Mouse (Mus musculus): ENCODE measurements around the gene Serpina3a. TPM values are rescaled to one million over a fixed set of nuclear protein-coding genes. Genes with fewer than 3 reads are reported as not detected.

Serpina3a gene
- total RNA-seq, 2 experiments from 2014 or later, result not detected

DNA sequence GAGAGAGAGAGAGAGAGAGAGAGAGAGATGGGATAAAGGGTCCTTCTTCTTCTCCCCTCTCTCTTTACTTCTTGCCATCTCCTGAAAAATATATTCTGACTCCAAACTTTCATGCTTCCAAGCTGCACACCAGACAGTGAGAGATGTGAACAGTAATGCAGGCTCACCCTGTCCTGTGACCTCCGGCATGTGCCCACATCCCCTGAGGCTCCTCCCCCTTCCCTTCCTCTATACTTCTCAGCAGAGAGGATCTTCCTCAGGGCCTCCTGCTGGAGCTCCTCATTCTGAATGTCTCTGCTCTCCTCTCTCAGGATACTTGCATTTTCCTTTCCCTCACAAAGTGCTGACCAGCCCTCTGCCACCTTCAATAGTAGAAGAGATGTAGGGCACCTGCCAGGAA is 29.9 kb downstream of the Serpina3a start:
- no peak for DNase-seq (ENCODE audit: low spot score in 2 of 2)

DNA sequence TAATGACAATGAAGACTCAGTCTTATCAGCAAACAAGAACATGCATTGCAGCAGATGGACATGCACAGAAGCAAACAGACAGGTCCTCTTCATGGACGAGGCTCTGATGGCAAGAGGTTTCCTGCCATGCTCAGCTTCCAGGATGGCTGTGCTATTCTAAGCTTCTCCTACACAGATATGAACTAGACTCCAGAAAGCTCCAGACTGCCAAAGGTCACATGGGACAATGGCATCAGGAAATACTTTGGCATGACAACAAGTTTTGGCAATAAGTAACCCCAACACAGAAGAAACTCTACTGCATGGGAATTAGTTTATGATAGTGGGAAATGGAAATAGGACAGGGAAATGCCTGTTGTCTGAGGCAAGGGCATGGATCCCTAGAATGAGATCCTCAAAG is 30.8 kb downstream of the Serpina3a start:
- DNase-seq (ENCODE audit: low spot score in 2 of 2), result no peak

DNA sequence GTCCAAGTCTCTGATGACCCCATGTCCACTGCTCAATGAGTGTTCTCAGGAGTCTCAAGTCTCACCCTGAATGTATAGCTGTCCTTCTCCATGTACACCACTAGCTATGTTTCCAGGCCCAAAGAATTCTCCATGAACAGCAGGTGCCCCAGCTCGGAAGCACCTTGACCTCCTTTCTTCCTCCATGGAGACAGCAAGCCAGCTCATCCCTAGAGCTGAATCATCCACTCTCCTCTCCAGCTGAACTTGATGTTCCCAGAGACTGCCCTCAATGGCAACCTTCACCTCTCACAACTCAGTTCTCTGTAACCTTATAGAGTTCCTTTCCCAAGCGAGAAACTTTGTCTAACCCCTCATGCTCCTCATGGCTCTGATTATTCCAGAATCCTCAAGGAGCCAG is 33.0 kb downstream of the Serpina3a start:
- DNase-seq (ENCODE audit: low spot score in 2 of 2), result no peak

DNA sequence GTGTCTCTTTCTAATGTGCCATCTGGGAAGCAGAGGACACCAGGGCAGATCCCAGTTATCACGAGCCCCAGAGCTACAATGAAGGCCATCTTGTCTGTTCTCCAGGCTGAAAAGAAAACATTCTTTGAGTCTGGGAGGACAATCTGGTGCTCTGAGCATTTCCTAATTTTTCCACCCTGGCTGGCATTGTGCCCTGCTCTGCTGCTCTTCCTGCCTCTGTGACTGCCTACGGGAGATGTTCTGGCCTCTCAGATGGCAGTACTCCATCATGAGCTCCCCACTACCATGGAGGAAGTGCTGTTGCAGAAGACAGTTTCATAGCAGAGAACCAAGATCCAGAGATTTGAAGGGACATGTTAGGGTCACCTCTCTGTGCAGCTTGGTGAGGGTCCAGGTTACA is 39.5 kb downstream of the Serpina3a start:
- DNase-seq (ENCODE audit: low spot score in 2 of 2), result no peak

DNA sequence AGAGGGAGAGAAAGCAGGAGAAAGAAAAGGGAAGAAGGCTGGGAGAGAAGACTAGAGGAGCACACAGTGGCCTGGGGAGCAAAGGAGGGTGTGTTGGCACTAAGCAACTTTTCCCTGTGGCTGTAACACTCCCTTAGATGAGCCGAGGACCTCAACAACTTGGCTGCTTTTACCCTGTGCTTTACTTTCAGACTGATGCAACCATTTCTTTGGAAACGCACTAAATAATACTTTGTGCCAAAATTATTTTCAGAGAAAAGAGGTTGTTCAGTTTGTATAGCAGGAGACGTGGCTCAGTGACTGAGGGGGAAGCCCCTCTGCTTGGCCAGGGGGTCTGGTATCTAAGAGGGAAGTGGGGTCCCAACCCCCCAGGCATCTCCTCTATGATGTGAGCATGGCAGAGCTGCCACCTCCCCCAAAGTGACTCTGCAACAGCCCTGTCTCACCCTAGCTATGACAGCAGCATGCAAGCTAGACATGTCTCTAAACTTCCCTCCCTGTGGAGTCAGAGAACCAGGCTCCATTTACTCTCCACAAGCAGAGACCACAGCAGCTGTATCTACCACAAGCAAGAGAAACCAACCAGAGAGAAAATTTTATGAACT is 40.6 kb downstream of the Serpina3a start:
- no peak for DNase-seq (ENCODE audit: low spot score in 2 of 2)

DNA sequence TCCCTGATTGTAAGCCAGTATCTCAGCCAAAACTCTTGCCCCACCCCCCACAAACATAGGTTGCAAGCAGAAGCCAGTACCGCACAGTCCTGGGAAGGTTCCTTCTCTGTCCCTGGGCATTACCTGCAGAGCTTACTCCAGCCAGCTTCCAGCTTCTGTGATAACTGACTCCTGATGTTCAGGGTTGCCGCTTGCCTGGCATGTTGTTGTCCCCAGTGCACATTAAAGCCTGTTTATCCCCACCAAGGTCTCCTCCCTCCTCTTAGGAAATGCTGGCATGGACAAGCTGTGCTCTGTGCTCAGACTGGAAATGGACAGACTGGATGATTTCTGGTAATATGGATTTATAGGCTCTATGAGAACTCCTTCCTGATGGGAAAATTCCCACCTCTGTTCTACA is 41.1 kb downstream of the Serpina3a start, which contains the start of gene Serpina3c:
TSS of gene Serpina3c (minus strand) at position 215 of the 400 bp plus-strand sequence.
- DNase-seq (ENCODE audit: low spot score in 2 of 2), result no peak

Other genes with a start within 250 kb of the Serpina3a start
- gene Serpina1a, start 249.2 kb upstream of the Serpina3a start, total RNA-seq (2021), result not detected
- not detected for gene Serpina1c, start 207.8 kb upstream of the Serpina3a start, total RNA-seq (2021)
- gene Serpina1e, start 153.7 kb upstream of the Serpina3a start, total RNA-seq (2021), result not detected
- gene Serpina11, start 122.8 kb upstream of the Serpina3a start, total RNA-seq (2021), result not detected
- gene Serpina9, start 99.0 kb upstream of the Serpina3a start, total RNA-seq (2021), result under 1 TPM in 1 of 2 experiments, not detected in 1; 0.21 TPM
- not detected for gene Serpina12, start 68.3 kb upstream of the Serpina3a start, total RNA-seq (2021)
- not detected for gene Serpina5, start 11.6 kb upstream of the Serpina3a start, total RNA-seq (2021)
- gene Serpina3b, start 15.3 kb downstream of the Serpina3a start, total RNA-seq (2021), result not detected
- under 1 TPM; 0.20 to 0.25 TPM for gene Serpina3c, start 41.1 kb downstream of the Serpina3a start, total RNA-seq (2021)
- gene Serpina3f, start 101.8 kb downstream of the Serpina3a start, total RNA-seq (2021), result not detected
- 1 to 10 TPM in 1 of 2 experiments, under 1 TPM in 1; 0.78 to 1.2 TPM for gene Serpina3g, start 123.5 kb downstream of the Serpina3a start, total RNA-seq (2021)
- not detected for gene Serpina3i, start 150.4 kb downstream of the Serpina3a start, total RNA-seq (2021)
- not detected for gene Serpina3j, start 201.8 kb downstream of the Serpina3a start, total RNA-seq (2021)
- not detected for gene Serpina3k, start 225.8 kb downstream of the Serpina3a start, total RNA-seq (2021)
- not detected for gene Serpina3m, start 225.8 kb downstream of the Serpina3a start, total RNA-seq (2021)